Mouse (Mus musculus): Measurements from ENCODE around the gene Ubald1.

- no peak for TF ChIP-seq POLR2A (IDR thresholded peaks at IDR 0.05; ENCODE audit: control insufficient read depth, extremely low read depth, insufficient read depth, low read length, poor library complexity)
- TF ChIP-seq CTCF (IDR thresholded peaks at IDR 0.05; ENCODE audit: borderline replicate concordance, control insufficient read depth, extremely low read depth, insufficient read depth, low read length, poor library complexity), result no peak
These were observed 40.4 kb upstream of the Ubald1 start for GRCm38 (mm10) chr16:4920556-4920955.
